Mouse (Mus musculus) kidney, adult 9 months (tissue): ENCODE measurements at regions not wholly inside any gene's neighbourhood (a gene's known extent, or its start where the extent isn't known, plus 50 kb on each side); places are given as distances from the start of the nearest gene placed in this dataset.

Source experiments
- DNase-seq: peaks from one replicate; pipeline ENCODE4 v3.0.0; 2022

DNA sequence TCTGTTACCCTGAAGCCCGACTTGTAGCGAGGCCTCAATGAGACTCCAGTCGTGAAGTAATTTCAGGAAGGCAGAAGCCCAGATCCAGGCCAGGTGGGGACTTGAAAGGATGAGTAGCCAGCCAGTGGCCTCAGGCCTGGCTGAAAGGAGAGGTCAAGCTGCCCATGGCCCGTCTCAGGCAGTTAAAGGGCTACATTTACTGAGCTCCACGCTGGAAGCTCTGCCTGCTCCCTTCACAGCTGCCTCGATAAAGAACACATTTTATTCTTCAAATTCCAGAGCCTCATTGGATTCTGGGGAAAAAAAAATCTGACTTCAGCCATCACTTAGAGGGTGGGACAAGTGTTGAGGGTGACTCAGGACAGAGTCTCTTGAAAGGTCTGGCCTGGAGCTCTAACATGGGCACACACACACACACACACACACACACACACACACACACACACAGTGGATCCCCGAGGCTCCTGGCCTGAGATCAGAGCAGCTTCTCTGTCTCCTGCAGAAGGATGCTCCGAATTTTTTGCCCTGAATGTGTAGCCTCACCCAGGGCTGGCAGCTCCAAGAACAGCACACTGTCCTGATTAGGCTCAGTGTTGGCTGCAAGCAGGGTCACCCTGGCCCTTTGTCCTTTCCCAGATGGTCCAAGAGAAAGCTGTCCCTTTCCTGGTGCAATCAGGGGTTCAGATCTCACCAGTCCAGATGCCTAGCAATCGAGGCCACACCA, 53.0 kb downstream of the Gadd45g start:
- no peak for DNase-seq

DNA sequence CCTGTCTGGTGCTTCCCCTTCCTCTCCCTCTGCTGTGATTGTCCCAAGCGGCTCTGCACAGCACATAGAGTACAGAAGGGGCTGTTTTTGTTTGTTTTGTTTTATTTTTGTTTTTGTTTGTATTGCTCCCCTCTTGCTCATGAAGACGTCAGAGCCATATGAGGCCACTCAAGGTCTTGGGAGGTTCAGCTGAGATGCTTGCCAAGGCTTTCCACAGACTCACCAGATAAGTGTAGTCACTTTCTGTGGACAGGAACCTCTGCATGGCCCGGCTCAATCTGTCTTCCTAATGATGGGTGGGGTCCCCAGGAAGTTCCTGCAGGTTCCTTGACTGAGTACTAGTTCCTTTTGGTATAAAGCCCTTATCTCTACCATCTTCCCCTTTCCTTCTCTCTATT, 53.6 kb downstream of the Gadd45g start:
- DNase-seq = no peak

GRCm38 (mm10) chr13:51902482-51903285, 56.2 kb downstream of the Gadd45g start:
- DNase-seq = peak; percentile 83

DNA sequence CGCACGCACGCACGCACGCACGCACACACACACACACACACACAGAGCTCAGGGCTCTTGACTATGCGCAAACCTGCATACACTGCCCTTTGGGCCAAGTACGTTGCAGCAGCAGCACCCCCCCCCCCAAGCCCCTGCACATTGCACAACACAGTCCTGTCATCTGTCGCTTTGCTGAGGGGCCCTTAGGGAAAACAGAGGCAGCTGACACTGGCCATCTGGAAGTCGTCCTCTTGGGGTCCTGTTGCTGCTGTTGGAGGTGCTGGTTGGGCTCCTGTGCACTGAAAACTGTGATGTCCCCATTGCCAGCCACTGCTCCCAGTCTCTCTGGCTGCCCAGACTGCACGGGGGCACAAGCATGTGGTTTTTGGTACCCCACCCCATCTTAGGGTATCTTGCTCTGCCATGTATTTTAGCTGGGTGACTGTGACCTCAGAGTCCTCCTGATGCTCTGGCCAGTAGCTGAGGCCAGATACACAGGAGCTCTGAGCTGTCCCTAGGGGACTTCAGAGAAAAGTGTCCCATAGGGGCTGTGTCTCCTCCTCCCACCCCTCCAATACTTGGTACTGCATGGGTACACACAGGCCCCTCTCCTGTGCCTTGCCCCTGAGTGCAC, 57.0 kb downstream of the Gadd45g start:
- no peak for DNase-seq

GRCm38 (mm10) chr13:51905270-51905669, 58.8 kb downstream of the Gadd45g start:
- peak; percentile 21 for DNase-seq

- peak; percentile 86 for DNase-seq
Measured at GRCm38 (mm10) chr13:51906103-51906502, 59.6 kb downstream of the Gadd45g start.

GRCm38 (mm10) chr13:51908514-51908913, 62.0 kb downstream of the Gadd45g start:
- no peak for DNase-seq

DNA sequence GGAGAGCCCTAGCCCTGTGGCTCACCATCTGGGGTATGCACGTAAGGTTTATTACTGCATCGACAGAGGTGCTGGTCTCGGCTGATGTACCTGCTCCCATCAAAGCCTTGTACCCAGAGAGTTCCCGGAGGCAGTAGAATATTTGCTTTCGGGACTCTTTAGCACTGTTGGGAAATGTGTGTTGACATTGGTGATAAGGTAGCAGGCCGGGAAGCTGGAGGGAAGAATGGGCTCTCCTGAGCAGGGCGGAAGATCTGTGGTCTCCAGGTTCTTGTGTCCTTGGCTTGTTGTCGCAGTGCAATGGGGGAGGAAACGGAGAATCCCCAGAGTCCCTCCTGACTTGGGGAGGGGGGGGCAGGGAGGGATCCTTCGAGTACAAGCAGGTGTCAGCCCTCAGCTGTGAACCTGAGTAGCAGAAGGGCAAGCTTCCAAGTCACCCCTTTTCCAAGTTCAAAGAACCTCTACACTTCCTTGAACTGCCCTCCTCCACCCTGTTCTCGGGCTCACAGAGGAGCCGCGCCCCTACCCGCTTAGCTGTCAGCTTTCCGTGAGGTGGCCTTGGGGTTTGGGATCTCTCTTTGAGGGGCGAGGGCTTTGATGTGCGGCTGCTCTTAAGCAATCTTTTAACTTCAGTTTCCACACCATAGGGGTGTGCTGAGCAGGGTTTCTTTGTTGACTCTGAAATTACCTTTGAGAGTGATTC, 65.0 kb downstream of the Gadd45g start:
- DNase-seq = peak; percentile 40

DNA sequence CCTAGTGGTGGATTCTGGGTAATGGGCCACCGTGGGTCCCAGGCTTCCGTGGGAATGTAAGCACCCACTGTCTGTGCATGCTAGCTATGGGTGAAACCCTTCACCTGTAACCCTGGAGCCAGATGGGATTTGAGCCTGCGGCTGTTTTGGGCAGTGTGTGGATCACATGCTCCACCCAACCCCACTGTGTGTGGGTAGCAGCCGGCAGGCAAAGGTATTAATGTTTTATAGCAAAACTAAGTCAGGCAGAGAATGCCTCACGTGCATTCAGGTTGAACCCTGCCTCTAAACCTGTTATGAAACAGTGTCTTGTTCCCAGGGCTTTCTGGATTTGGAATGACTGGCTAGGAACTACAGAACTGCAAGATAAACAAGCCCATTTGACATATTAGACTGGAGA, 66.0 kb downstream of the Gadd45g start:
- peak; percentile 93 for DNase-seq

DNA sequence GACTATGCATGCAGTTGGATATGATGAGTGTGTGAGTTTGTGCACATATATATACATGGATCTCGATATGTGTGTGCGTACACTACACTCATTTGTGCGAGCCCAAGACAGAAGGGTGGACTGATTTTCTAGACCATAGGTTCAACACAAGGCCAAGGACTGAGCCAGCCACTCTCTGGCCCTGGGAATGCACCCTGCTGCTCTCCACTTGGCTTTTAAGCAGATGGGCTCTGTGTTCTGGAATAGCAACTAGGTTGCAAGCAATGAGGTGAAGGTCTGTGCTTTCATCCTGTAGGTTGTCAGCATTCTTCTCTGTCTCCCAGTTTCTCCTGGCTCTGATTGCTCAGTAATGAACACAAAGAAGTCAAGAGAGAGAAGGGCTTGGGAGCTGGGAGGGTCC, 66.5 kb downstream of the Gadd45g start:
- no peak for DNase-seq

- peak; percentile 22 for DNase-seq
Measured at GRCm38 (mm10) chr13:51916666-51917240, 70.3 kb downstream of the Gadd45g start.

DNA sequence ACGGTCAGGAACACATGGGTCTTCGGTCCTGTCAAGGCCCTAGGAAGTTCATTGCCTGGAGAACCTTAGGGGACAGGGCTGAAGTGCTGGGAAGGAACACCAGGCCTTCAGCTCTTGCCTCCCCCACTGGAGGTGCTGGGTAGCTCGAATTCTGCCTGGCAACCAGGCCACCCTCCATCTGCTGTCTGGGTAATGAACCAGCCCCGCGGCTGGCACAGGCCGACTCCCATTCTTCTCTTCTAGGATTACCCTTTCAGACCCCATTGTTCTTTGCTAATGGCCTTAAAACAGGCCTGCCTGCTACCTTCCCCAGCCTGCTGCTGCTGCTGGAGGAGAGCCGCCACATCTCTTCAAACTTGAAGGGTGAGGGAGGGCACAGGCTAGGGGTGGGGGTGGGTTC, 71.2 kb downstream of the Gadd45g start:
- DNase-seq = no peak

DNA sequence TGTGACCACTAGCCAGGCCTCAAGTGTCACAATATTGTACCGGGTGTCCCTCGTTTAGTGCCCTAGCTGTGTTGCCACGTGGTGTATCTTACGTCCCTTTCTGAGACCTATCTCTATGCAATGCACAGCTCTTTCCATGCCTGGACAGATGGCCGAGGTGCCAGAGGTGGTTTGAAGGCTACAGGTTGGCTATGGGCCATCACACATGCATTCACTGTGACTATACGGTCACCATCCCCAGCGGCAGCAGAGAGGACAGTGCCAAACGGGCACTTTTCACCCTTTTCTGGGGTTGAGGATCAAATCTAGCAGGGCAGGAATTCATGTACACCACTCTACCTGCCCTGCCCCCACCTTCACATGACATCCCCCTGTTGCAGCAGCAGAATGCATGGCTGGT, 71.6 kb downstream of the Gadd45g start:
- DNase-seq = no peak

DNA sequence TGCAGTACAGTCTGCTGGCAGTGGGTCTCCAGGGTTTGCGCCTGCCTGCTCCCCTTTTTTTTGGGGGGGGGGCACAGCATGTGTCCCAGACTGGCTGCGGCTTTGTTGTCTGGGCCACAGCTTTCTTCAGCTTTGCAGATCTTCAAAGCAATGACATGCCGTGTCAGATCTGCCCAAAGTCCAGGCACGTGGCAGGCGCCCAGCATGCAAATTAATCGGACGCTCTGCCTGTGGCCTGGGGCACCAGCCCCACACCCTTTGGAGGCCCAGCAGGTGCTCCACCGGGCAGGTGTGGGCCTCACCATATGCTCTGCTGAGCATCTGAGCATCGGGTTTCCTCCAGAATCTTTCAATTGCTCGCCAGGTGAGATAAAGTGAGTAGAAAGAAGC, 72.3 kb downstream of the Gadd45g start:
- peak; percentile 70 for DNase-seq

DNA sequence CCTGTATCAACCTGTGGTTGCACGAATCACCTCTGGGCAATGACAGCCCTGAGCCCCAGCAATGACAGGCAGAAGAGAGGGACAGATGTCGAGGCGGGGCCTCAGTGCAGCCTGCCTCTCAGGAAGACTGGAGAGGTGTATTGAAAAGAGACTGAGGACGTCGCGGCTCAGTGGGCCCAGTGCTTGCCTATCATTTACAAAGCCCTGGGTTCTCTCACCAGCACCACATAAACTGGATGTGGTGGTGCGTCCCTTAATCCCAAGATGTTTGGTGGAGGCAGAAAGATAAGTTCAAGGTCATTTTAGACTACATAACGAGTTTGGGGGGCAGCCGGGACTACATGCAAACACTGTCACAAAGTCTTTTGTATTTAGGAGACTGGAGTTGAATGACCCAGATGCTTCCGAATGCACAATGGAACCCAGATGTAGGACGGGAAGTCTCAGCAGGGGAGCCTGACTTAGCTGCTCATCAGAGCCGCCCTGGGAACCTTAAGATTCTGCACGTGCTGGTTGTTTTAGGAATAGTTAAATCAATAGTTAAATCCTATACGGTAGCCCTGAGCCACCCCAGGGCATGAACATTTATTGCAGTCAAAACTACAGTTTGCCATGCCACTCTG, 72.8 kb downstream of the Gadd45g start:
- DNase-seq = no peak

DNA sequence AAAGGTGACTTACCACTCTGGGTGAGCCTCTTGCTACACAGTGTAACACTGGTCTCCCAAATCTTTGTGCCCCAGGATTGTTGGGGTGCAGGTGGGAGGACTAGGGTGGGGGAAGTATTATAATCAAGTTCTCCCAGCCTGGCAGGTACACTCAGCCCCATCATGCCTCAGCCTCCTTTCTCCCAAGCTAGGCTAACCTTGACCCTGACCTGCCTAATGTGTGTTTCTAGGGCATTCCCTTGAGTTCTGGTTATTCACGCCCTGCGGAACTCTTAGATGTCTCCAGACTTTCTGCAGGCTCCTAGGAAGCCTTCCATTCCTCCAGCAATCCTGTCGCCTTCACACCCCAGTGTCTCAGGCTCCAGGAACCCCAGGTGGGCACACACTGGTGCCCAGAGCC, 73.5 kb downstream of the Gadd45g start:
- no peak for DNase-seq

DNA sequence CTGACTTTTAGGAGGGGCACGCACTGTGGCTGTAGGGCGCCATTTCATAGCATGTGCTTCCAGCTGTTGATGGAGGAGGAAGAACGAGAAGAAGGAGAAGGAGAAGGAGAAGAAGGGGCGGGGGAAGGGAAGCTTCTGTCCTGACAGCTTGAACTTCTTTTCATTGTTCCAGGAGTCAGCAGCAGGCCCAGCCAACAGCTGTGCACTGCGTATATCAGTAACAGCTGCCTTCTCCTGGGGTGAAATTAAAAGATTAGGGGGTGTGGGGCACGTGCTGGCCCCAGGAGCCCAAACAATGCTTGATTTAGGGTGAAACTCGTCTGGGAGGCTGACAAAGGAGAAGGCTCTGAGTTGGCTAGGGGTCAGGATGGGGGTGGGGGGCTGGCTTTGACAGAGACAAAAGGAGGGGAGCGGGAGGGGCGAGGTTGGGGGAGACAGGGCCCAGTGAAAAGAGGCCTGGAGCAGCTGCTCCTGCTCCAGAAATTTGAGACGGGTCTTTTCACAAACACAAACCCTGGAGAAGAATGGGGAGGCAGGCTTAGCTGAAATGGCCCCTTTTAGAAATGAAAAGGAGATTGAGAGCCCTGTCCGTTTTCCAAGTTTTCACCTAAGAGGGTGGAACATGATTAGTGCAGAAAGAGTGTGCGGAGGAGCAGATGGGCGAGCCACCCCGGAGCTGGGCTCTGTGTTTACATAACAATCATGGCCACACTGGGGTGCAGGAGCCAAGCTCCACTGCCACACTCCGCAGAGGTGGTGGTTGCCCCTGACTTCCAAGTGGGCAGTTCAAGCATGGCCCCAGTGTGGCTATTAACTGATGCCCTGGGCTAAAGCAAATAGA, 74.3 kb downstream of the Gadd45g start:
- peak; percentile 30 for DNase-seq

GRCm38 (mm10) chr13:51921550-51921949, 75.1 kb downstream of the Gadd45g start:
- no peak for DNase-seq

GRCm38 (mm10) chr13:51926764-51927163, 80.3 kb downstream of the Gadd45g start:
- DNase-seq = no peak

DNA sequence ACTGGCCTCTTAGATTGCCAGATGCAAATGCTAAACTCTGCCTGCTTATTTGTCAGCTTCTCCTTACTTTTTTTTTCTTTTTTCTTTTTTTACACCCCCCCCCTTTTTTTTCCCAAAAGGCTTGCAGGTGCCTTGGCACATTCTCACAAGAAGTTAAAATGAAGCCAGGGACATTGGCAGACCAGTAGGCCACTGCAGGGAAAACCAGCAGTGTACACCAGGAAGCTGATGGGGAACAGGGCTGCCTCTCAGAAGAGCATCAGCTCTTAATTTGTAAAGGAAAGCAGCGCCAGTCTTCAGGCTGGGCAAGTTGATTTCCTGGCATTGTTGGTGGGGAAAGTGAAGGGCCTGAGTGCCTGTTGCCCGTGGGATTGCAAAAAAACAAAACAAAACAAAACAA, 83.3 kb downstream of the Gadd45g start:
- no peak for DNase-seq

- peak; percentile 57 for DNase-seq
Measured at GRCm38 (mm10) chr13:51930301-51930747, 83.8 kb downstream of the Gadd45g start.
